Mouse (Mus musculus): Measurements from ENCODE around the gene Htr6.

Htr6 gene

DNA sequence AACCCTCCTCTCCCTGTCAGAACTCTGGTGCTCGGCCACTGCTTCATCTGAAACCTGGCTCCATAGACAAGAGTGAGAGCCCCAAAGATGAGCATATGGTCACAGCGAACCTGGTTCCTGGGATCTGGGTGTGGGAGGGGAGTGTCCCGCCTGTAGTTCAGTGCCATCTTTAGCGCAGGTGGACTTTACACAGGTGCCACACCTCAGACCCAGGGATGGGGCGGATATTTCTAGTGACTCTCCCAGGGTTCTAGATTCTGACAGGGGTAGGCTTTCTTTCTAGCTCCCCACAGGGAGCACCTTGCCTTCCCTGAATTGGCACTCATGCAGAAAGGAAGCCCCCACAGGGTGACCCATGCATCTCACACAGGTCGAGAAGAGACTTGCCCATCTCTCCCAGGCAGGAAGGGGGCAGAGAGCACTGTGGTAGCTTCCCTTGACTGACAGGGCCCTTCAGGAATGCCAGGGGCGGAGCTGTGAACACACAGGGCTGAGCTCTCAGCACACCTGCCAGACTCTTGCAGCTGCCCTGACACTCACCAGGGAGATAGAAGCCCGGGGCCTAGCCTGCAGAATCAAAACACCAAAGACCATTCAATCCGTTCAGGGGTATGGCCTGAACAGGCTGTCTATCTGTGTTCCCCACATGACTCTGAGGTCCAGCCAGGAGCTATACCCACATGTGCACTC is 13.8 kb upstream of the Htr6 start:
- DNase-seq (ENCODE audit: low read depth, low spot score): peak; percentile 26

DNA sequence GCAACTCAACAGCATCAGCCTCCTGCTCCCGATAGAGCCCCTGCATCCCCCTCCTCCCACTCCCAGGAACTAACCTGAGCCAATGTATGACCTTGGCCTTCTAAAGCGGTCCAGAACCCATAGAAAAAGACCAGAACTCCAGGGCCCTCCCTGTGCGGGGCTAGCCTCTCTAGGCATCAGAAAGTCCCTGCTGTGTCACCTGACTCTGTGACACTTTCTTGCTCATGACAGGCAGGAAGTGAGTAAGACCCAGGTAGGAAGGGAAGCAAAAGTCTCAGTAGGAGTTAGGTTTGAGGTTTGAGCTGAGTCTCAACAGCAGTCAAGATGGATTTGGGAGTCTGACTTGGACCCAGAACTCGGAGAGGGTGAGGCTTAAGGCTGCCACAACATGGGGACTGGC is 11.6 kb upstream of the Htr6 start:
- DNase-seq (ENCODE audit: low read depth, low spot score): peak; percentile 18

GRCm38 (mm10) chr4:139086037-139086436 is 10.7 kb upstream of the Htr6 start:
- peak; percentile 94 for DNase-seq (ENCODE audit: low read depth, low spot score)

- DNase-seq (ENCODE audit: low read depth, low spot score): no peak
These were observed 10.0 kb upstream of the Htr6 start for GRCm38 (mm10) chr4:139085337-139085736.

DNA sequence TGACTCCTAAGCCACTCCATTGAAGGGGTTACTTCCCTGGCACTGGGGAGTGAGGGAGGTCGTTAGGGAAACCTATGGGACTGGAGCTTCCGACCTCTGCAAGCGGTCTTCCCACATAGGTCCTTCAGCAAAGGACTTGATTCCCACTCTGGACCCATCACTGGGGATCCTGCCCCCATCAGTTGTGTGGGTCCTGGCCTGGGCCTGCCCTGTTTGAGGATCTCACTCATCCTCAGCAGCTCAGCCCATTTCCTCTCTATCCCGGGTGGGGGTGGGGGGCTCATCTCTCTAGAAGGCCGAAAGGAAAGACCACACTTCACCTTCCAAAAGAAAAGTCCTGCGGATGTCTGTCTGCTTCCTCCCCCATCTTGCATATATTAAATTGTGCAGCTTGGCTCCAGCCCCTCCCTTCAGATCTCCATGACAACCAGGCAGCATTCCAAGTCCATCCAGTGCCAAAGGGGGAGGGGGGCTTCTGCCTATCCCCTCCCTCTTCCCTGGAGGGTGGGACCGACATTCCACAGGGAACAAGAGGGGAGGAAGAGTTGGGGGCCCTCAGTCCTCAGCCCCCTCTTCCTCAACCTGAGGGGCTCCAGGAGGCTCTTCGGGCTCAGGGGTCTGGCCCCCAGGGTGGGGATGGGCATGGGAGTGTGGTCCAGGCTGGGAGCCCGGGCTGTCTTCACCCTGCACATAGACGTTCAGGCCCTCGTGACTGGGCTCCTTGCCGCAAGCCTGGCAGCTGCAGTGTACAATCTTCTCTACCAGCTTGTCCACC is 7.6 kb upstream of the Htr6 start:
- DNase-seq (ENCODE audit: low read depth, low spot score): no peak

DNA sequence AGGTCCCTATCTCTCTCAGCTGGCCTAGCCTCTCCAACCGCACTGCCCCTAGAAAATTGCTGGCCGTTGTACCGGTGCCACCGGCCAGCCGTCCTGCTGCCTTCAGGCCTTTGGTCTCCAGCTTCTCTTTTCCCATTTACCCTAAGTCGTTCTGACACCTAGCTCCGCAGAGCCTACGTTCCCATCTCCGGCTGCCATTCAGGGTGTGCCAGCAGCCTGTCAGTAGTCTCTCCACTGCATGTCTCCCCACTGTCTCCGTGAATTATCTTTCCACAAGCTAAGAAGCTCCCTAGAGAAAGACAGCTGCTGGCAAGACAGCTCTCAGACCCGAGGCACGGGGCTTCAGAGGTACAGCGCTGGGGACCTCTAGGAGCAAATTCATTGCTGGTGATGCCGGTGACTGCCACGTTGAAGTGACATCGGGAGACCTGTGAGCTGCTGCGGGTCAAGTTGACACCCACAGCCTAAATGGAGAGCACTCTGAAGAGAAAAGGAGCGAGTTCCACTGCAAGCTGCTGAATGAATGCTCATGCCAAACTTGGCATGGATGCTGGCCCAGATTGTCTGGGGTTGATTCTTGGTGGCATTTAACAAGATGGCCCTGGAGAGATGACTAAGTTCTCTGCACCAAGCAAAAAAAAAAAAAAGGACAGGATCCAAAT is 6.0 kb upstream of the Htr6 start:
- DNase-seq (ENCODE audit: low read depth, low spot score): no peak

DNA sequence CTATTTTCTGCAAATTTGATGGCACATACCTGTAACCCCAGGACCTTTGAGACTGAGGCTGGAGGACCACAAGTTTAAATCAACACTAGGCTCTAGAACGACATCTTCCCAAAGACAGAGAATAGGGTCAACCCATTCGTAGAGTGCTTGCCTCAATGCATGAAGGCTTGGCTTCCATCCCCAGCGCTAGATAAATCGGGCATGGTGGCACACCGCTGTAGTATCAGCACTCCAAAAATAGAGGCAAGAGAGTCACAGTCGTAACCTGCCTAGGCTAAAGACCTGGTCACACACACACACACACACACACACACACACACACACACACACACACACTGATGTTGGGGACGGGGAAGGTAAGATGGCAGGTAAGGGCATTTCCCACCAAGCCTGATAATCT is 4.9 kb upstream of the Htr6 start:
- no peak for DNase-seq (ENCODE audit: low read depth, low spot score)

GRCm38 (mm10) chr4:139079439-139079838 is 4.1 kb upstream of the Htr6 start:
- DNase-seq (ENCODE audit: low read depth, low spot score): no peak

- peak; percentile 60 for DNase-seq (ENCODE audit: low read depth, low spot score)
These were observed 3.4 kb upstream of the Htr6 start for GRCm38 (mm10) chr4:139078726-139079125.

DNA sequence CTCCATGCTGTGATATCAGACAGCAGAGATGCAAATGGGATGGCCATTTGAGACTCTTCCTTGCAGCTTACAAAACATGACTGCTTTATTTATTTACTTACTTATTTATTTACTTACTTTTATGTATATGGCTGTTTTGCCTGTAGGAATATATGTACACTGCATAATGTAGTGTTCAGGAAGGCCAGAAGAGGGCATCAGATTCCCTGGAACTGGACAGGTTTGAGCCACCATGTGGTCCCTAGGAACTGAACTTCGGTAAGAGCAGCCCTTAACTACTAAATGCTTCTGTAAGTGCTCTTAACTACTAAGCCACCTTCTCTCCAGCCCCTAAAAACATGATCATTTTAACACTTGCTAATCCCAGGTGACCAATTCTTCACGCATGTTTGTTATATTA is 2.9 kb upstream of the Htr6 start:
- DNase-seq (ENCODE audit: low read depth, low spot score): peak; percentile 71

DNA sequence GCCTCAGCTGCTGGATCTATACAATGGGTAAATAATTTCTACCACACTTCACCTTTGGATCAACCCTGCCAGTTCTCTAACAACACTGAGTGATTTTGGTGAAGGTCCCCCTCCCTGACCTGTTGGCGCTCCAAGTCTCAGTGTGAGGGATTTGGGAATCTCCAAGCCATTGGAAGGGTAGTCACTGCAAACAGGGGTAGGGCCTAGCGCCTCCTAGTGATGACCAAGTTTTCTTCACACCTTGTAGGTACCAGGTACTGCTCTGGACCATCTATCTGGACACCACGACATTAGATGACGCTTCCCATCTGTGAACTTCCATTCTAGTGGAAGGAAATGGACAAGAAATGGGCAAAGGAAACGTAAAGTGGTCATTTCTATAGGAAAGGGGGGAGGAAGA is 545 bp upstream of the Htr6 start:
- no peak for DNase-seq (ENCODE audit: low read depth, low spot score)

GRCm38 (mm10) chr4:139074060-139074459 is 1.3 kb downstream of the Htr6 start:
- DNase-seq (ENCODE audit: low read depth, low spot score): no peak

DNA sequence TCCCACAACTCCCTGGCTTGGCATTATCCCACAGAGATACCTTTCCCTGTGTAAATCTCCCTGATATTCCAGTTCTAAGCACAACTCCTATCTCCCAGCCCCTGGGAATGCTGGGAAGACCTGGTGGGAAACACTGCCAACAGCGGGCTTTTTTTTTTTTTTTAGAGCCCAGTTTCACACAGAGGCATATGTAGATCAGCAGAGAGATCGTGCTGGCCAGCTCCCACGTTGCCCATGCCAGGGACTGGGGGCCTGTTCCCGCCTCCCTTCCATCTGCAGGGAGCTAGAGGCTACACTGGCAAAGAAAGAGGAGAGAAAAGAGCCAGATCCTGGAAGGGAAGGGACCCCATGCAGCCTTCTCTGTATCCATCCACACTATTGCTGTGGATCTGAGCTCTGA is 7.1 kb downstream of the Htr6 start:
- DNase-seq (ENCODE audit: low read depth, low spot score): no peak

DNA sequence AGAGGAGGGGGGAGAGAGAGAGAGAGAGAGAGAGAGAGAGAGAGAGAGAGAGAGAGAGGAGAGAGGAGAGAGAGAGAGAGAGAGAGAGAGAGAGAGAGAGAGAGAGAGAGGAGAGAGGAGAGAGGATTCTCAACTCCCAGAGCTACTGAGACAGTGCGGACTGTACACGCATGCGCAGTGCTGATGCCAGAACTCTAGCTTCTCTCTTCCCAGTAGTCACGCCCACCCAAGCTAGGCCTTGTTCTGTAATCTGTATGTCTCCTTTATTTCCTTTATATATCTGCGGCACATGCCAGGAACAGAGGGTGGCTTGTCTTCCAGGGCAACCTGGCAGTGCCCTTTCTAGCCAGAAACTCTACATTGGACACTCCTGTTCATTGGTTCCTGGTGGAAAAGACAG is 10.5 kb downstream of the Htr6 start:
- DNase-seq (ENCODE audit: low read depth, low spot score): no peak

DNA sequence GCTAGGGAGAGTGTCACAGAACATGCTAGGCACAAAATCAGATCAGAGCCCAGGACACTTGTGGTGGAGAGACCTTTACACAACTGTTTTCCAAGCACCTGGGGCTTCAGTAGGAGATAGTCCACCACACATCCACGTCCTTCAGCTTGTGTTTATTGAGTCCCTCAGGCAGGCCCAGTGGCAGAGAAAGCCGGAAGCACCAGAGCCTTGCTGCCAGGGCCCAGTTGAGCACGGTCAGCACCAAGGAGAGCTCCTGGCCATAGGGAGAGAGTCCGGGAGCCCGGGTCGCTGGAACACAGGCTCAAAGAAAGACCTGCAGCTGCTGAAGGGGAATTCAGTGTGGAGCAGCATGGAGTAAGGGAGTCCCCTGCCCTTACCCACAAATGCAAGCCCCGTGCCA is 15.8 kb downstream of the Htr6 start:
- peak; percentile 58 for DNase-seq (ENCODE audit: low read depth, low spot score)

- DNase-seq (ENCODE audit: low read depth, low spot score): no peak
These were observed 17.3 kb downstream of the Htr6 start for GRCm38 (mm10) chr4:139058029-139058428.

DNA sequence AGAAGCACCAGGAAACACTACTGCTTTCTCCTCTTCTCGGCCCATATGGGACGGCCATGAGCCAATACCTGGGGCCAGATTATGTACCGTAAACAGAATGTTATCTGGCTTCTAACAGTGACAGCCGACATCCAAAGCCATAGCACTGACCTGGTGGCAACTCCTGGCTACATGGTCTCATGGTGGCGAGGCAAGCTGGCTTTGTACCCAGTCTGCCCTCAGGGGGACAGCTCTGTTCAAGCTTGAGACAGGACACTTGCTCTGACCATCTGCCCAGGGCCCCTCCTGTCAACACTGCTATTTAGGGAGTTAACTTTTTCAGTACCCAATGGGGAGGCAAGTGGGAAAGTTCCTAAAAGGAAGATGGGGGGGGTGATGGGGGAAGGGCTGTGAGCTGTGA is 18.1 kb downstream of the Htr6 start:
- DNase-seq (ENCODE audit: low read depth, low spot score): no peak

- no peak for DNase-seq (ENCODE audit: low read depth, low spot score)
These were observed 19.6 kb downstream of the Htr6 start for GRCm38 (mm10) chr4:139055744-139056143.

DNA sequence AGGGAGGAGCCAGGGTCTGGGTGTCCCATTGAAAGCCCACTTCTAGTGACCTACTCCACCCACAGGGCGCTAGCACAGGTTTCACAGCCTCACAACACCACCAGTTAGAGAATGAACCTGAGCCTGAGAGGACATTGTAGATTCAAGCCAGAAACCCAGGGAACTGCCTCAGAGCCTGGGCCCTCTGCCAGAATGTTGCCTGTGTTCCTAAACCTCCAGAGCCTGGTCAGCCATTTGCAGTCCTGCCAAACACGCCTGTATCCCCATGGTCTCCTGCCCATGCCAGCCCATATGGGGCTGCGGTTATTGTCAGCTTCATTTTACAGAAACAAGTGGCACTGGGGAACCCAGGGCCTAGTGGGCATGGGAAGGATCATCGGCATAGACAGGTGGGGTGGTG is 20.0 kb downstream of the Htr6 start:
- DNase-seq (ENCODE audit: low read depth, low spot score): peak; percentile 18

- no peak for DNase-seq (ENCODE audit: low read depth, low spot score)
These were observed 21.0 kb downstream of the Htr6 start for GRCm38 (mm10) chr4:139054300-139054923.

DNA sequence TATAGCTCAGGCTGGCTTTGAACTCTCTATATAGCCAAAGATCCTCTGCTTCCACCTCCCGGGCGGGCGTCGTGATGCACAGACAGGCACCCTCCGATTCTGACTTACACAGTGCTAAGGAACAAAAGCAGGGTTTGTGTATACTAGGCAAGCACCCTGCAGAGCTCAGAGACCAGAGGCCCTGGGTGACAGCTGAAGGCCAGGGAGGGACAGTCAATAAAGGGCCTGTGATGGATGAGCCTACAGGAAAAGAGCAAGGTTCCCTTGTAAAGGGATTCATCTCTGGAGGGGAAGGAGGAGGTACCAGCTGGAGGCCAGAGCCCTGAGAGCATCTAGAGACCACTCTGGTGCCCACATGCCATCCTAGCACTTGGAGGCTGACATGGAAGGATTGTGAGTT is 22.0 kb downstream of the Htr6 start:
- DNase-seq (ENCODE audit: low read depth, low spot score): no peak

DNA sequence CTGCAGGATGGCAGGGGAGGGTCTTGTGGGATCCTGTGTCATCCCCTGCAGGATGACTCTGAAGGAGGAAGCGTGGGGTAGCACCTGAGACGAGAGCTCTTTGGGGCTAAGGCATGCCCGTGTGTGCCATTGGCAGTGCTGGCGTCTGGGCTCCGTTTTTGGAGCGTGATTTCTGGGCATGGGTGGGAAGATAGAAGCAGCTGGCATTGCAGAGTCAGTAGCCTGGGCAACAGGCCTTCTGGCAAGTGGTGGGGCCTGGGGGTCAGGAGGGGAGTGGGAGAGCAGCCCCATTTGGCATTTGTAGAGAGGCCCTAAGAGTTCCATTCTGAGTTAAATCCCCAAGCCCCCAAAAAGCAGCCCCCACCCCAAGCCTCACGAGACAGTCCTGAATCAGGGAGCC is 22.6 kb downstream of the Htr6 start:
- no peak for DNase-seq (ENCODE audit: low read depth, low spot score)
